Mouse (Mus musculus) spleen, postnatal 36 days (tissue): ENCODE results near the gene Kcnh1.

ENCODE experiments used
- DNase-seq, 2 experiments: peaks; one replicate each; pipeline ENCODE4 v3.0.0; 2022; ENCODE audit warnings: low spot score in 2 of 2, mixed read lengths in 1 of 2

Gene Kcnh1

GRCm38 (mm10) chr1:192457037-192457436, 266.5 kb downstream of the Kcnh1 start:
- DNase-seq = no peak

GRCm38 (mm10) chr1:192457526-192458206, 267.1 kb downstream of the Kcnh1 start:
- no peak for DNase-seq

- DNase-seq = no peak
Measured at GRCm38 (mm10) chr1:192463732-192464131, 273.2 kb downstream of the Kcnh1 start.

- no peak for DNase-seq
Measured at GRCm38 (mm10) chr1:192472366-192472765, 281.8 kb downstream of the Kcnh1 start.

GRCm38 (mm10) chr1:192473134-192473533, 282.6 kb downstream of the Kcnh1 start:
- no peak for DNase-seq

- DNase-seq = no peak
Measured at GRCm38 (mm10) chr1:192476704-192477103, 286.1 kb downstream of the Kcnh1 start.

GRCm38 (mm10) chr1:192477556-192477955, 287.0 kb downstream of the Kcnh1 start:
- no peak for DNase-seq

- no peak for DNase-seq
Measured at GRCm38 (mm10) chr1:192478176-192478575, 287.6 kb downstream of the Kcnh1 start.

GRCm38 (mm10) chr1:192480072-192480784, 289.7 kb downstream of the Kcnh1 start:
- DNase-seq = no peak

- no peak for DNase-seq
Measured at GRCm38 (mm10) chr1:192481446-192481845, 290.9 kb downstream of the Kcnh1 start.

- no peak for DNase-seq
Measured at GRCm38 (mm10) chr1:192485030-192485429, 294.5 kb downstream of the Kcnh1 start.

- DNase-seq = no peak
Measured at GRCm38 (mm10) chr1:192487571-192487970, 297.0 kb downstream of the Kcnh1 start.

- DNase-seq = no peak
Measured at GRCm38 (mm10) chr1:192489908-192490825, 299.6 kb downstream of the Kcnh1 start.

- DNase-seq = no peak
Measured at GRCm38 (mm10) chr1:192497505-192497904, 306.9 kb downstream of the Kcnh1 start.

GRCm38 (mm10) chr1:192502016-192502415, 311.4 kb downstream of the Kcnh1 start:
- DNase-seq = peak in 1 of 2 experiments; percentile 14

- DNase-seq = no peak
Measured at GRCm38 (mm10) chr1:192502835-192503234, 312.3 kb downstream of the Kcnh1 start.

GRCm38 (mm10) chr1:192503651-192504050, 313.1 kb downstream of the Kcnh1 start:
- DNase-seq = no peak

GRCm38 (mm10) chr1:192512821-192513220, 322.2 kb downstream of the Kcnh1 start:
- DNase-seq = no peak

- no peak for DNase-seq
Measured at GRCm38 (mm10) chr1:192515373-192515772, 324.8 kb downstream of the Kcnh1 start.

- no peak for DNase-seq
Measured at GRCm38 (mm10) chr1:192519713-192520112, 329.1 kb downstream of the Kcnh1 start.

GRCm38 (mm10) chr1:192520836-192521435, 330.4 kb downstream of the Kcnh1 start:
- DNase-seq = no peak
